Mouse (Mus musculus) lung, postnatal 0 days (tissue): ENCODE data around the gene Frmd4a.

Source experiments
- CTCF ChIP-seq: IDR thresholded peaks from 2 replicates; pipeline ENCODE4 v1.5.1; 2016; ENCODE audit warnings: antibody characterized with exemption, mild to moderate bottlenecking
- EP300 ChIP-seq: IDR thresholded peaks from 2 replicates; pipeline ENCODE4 v1.6.1; 2016; ENCODE audit warnings: antibody characterized with exemption, mild to moderate bottlenecking, control low read depth

GRCm38 (mm10) chr2:3990431-3990830 lies 27.1 kb upstream of the Frmd4a start:
- TF ChIP-seq CTCF (no peak), EP300 (no peak)
